Mouse (Mus musculus): ENCODE results near the gene Muc13. TPM values are rescaled to one million over a fixed set of nuclear protein-coding genes. Genes with fewer than 3 reads are reported as not detected.

Gene Muc13
- 0.49 TPM for polyA plus RNA-seq (2014; fragmentation: Illumina TruSeq; extraction: RNeasy Lipid Tissue Mini Kit (QIAGEN cat#74804); ENCODE audit: low read depth, low replicate concordance)

DNA sequence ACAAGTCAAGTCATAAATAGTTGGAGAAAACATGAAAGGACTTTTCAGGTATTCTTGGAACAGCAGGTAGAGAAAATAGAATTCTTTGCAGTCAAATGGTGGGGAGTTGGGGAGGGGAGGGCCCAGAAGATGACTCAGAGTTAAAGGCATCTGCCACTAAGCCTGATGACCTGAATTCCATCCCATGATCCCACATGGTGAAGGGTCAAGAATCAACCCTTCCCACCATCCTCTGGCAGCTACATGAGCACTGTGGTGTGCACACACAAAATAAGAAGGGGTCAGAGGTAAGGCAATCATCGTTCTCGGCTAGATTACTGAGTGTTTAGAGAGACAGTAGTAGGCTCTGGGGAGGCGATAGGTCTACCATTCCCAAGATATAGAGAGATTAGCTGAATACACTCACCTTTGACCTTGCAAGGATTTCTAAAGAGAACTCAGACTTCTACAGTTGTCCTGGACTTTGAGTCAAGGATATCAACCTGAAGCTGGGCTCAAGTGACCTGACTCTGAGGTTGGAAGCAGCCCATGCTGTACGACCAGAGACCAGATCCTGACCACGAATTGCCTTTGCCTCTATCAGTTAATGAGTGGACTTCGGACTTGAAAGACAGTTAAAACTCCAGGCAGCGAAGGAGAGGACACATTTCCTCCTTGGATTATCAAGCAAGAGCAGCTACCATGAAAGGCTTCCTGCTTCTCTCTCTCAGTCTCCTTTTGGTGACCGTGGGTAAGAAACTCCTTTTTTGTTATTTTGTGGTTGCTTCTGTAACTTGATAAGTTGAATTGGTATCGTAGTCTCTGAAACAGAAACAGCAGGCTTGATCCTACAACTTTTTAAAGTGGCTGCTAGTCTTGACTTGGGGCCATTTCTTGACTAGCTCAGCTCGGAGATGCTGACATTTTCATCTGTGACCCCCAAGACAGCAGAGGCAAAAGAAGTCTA, at the start of gene Muc13:
Gene Muc13 (plus strand): TSS at position 192 of the 946 bp plus-strand sequence.

DNA sequence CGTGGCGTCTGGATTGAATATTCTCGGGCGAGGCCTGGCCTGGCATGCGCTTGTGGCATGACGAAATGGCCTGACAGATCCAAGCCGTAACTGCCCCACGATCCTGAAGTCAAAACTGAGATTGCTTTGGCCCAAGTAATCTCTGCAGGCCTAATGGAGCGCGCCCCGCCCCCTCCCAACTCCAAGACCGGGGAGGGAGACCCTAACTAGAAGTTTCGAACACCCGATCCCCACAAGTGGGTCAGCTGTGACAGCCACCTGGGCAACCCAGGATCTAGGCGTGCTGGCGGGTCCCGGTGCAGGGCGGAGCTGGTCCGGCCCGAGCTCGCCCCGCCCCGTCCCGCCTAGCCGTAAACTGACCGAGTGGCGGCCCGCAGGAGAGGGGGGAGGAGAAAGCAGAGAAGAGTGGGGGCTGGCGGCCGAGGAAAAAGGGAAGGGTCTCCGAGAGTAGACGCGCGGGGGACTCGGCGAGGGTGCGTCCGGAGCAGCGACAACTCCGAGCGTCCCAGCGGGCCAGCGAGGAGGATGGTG, 35.5 kb downstream of the Muc13 start, which contains the start of gene Itgb5:
Gene Itgb5 (plus strand): TSS at position 365 of the 531 bp plus-strand sequence.

Other genes starting within 250 kb of the Muc13 start
- gene Heg1, start 109.7 kb upstream of the Muc13 start, polyA plus RNA-seq (2014; fragmentation: Illumina TruSeq; extraction: RNeasy Lipid Tissue Mini Kit (QIAGEN cat#74804); ENCODE audit: low read depth, low replicate concordance), result 16.2 TPM
- gene Itgb5, start 35.6 kb downstream of the Muc13 start, polyA plus RNA-seq (2014; fragmentation: Illumina TruSeq; extraction: RNeasy Lipid Tissue Mini Kit (QIAGEN cat#74804); ENCODE audit: low read depth, low replicate concordance), result 115 TPM
- 19.6 TPM for gene Umps, start 173.0 kb downstream of the Muc13 start, polyA plus RNA-seq (2014; fragmentation: Illumina TruSeq; extraction: RNeasy Lipid Tissue Mini Kit (QIAGEN cat#74804); ENCODE audit: low read depth, low replicate concordance)

Measured in kidney, adult 10 weeks (tissue).